Mouse (Mus musculus): ENCODE data around the gene Cldn34c2.
"Not testable (repeated sequence)": the region's sequence is repeated elsewhere in the genome, so short reads cannot be mapped to it uniquely, and the experiment has no call there.

Gene Cldn34c2

GRCm38 (mm10) chrX:123581400-123581799 is at the start of gene Cldn34c2:
Cldn34c2 (plus strand) TSS chrX:123581700.
- DNase-seq (ENCODE audit: low spot score in 2 of 2), result not testable (repeated sequence)

GRCm38 (mm10) chrX:123551378-123551777 is 30.1 kb upstream of the Cldn34c2 start:
- peak in 1 of 2 experiments; percentile 56 for DNase-seq (ENCODE audit: low spot score in 2 of 2)

- DNase-seq (ENCODE audit: low spot score in 2 of 2), result not testable (repeated sequence)
Observed at GRCm38 (mm10) chrX:123612158-123612828, 30.8 kb downstream of the Cldn34c2 start.
